Comparison of ENCODE assay signal across 10 mouse cellular contexts in genomic region chr4:62963806-62964205, GRCm38 (mm10).
"Had no signal": no experiment of that assay in that cellular context is flagged by ENCODE, and none has a peak within 500 bp of the region (broad histone marks: within the 10 kb centered on the region; RNA-seq: fewer than 3 reads in every experiment).

No protein-coding gene starts in this region.

- H3K4me2 ChIP-seq: limb, embryonic 12.5 days; lung, embryonic 14.5 days; midbrain, embryonic 12.5 days had no signal

- H3K27me3 ChIP-seq: limb, embryonic 12.5 days; midbrain, embryonic 12.5 days had no signal

- H3K27ac ChIP-seq: limb, embryonic 12.5 days; liver, embryonic 14.5 days; midbrain, embryonic 12.5 days had no signal

- ATAC-seq: midbrain, embryonic 16.5 days had no signal

- H3K9me3 ChIP-seq: limb, embryonic 12.5 days; midbrain, embryonic 12.5 days had no signal

- H3K36me3 ChIP-seq: limb, embryonic 12.5 days; midbrain, embryonic 12.5 days had no signal

- DNase-seq: kidney, adult 8-10 months; kidney, postnatal 10 days; lung, embryonic 14.5 days; lung, postnatal 14 days; spleen, adult 18-20 months; thymus, postnatal 4 days had no signal

- H3K9ac ChIP-seq: limb, embryonic 12.5 days; liver, embryonic 14.5 days; lung, embryonic 14.5 days; midbrain, embryonic 12.5 days had no signal

- H3K4me3 ChIP-seq: limb, embryonic 12.5 days; midbrain, embryonic 12.5 days had no signal
